Mouse (Mus musculus): ENCODE measurements around the gene Cnnm2. TPM values are rescaled to one million over a fixed set of nuclear protein-coding genes. Genes with fewer than 3 reads are reported as not detected.

The Cnnm2 gene
- polyA plus RNA-seq, 2 experiments: 4.8 to 6.7 TPM

- Histone ChIP-seq H3K4me3 (replicated peaks; ENCODE audit: low read length) (no peak overlapping the region), H3K9me3 (ENCODE audit: control insufficient read depth, low read length) (no peaks in the 10 kb centered on the region), H3K9ac (ENCODE audit: low read depth, low read length, severe bottlenecking) (no peak overlapping the region), H3K27ac (replicated peaks; ENCODE audit: low read depth, low read length) (no peak overlapping the region), H3K4me1 (ENCODE audit: control insufficient read depth, insufficient read depth, low read length) (peaks cover 5% of the 10 kb centered on the region; the same call in 1 of the 2 replicates), H3K4me2 (replicated peaks; ENCODE audit: low read depth, low read length, severe bottlenecking) (no peak overlapping the region), H3K36me3 (ENCODE audit: control insufficient read depth, insufficient read depth, low read length) (no peaks in the 10 kb centered on the region), H3K27me3 (ENCODE audit: control insufficient read depth, insufficient read depth, low read length) (no peaks in the 10 kb centered on the region)
- no peak for TF ChIP-seq POLR2A (IDR thresholded peaks at IDR 0.05; ENCODE audit: borderline replicate concordance, extremely low read depth, insufficient read depth, insufficient read length)
- WGBS: 87% methylated on average over 3 of the region's 3 CpGs
- DNase-seq (ENCODE audit: low spot score) (no peak), ATAC-seq (ENCODE audit: low FRiP score, low read depth) (no peak)
Observed at GRCm38 (mm10) chr19:46911492-46911891, 150.1 kb downstream of the Cnnm2 start.

GRCm38 (mm10) chr19:46913626-46914025, 152.2 kb downstream of the Cnnm2 start:
- DNase-seq (ENCODE audit: low spot score) (no peak), ATAC-seq (ENCODE audit: low FRiP score, low read depth) (no peak)
- H3K9me3 ChIP-seq (ENCODE audit: control insufficient read depth, low read length): no peaks in the 10 kb centered on the region
- H3K27me3 ChIP-seq (ENCODE audit: control insufficient read depth, insufficient read depth, low read length): no peaks in the 10 kb centered on the region
- 91% methylated on average over 11 of the region's 11 CpGs for WGBS
- H3K4me1 ChIP-seq (ENCODE audit: control insufficient read depth, insufficient read depth, low read length): peaks cover 5% of the 10 kb centered on the region; the same call in 1 of the 2 replicates
- no peak overlapping the region for H3K27ac ChIP-seq (replicated peaks; ENCODE audit: low read depth, low read length)
- no peak for TF ChIP-seq POLR2A (IDR thresholded peaks at IDR 0.05; ENCODE audit: borderline replicate concordance, extremely low read depth, insufficient read depth, insufficient read length)
- H3K9ac ChIP-seq (ENCODE audit: low read depth, low read length, severe bottlenecking): no peak overlapping the region
- H3K36me3 ChIP-seq (ENCODE audit: control insufficient read depth, insufficient read depth, low read length): no peaks in the 10 kb centered on the region
- no peak overlapping the region for H3K4me2 ChIP-seq (replicated peaks; ENCODE audit: low read depth, low read length, severe bottlenecking)
- H3K4me3 ChIP-seq (replicated peaks; ENCODE audit: low read length): no peak overlapping the region

GRCm38 (mm10) chr19:46915406-46916080, 154.1 kb downstream of the Cnnm2 start:
- H3K4me1 ChIP-seq (ENCODE audit: control insufficient read depth, insufficient read depth, low read length): no peaks in the 10 kb centered on the region
- no peaks in the 10 kb centered on the region for H3K27me3 ChIP-seq (ENCODE audit: control insufficient read depth, insufficient read depth, low read length)
- H3K9ac ChIP-seq (ENCODE audit: low read depth, low read length, severe bottlenecking): no peak overlapping the region
- H3K4me3 ChIP-seq (replicated peaks; ENCODE audit: low read length): no peak overlapping the region
- DNase-seq (ENCODE audit: low spot score) (no peak), ATAC-seq (ENCODE audit: low FRiP score, low read depth) (no peak)
- 65% methylated on average over 9 of the region's 9 CpGs for WGBS
- no peak overlapping the region for H3K4me2 ChIP-seq (replicated peaks; ENCODE audit: low read depth, low read length, severe bottlenecking)
- H3K9me3 ChIP-seq (ENCODE audit: control insufficient read depth, low read length): no peaks in the 10 kb centered on the region
- no peak overlapping the region for H3K27ac ChIP-seq (replicated peaks; ENCODE audit: low read depth, low read length)
- H3K36me3 ChIP-seq (ENCODE audit: control insufficient read depth, insufficient read depth, low read length): no peaks in the 10 kb centered on the region
- no peak for TF ChIP-seq POLR2A (IDR thresholded peaks at IDR 0.05; ENCODE audit: borderline replicate concordance, extremely low read depth, insufficient read depth, insufficient read length)

GRCm38 (mm10) chr19:46920571-46920970, 159.2 kb downstream of the Cnnm2 start:
- H3K27me3 ChIP-seq (ENCODE audit: control insufficient read depth, insufficient read depth, low read length): no peaks in the 10 kb centered on the region
- no peak overlapping the region for H3K27ac ChIP-seq (replicated peaks; ENCODE audit: low read depth, low read length)
- DNase-seq (ENCODE audit: low spot score): no peak
- WGBS: 79% methylated on average over 6 of the region's 6 CpGs
- H3K4me2 ChIP-seq (replicated peaks; ENCODE audit: low read depth, low read length, severe bottlenecking): no peak overlapping the region
- H3K9ac ChIP-seq (ENCODE audit: low read depth, low read length, severe bottlenecking): no peak overlapping the region
- H3K9me3 ChIP-seq (ENCODE audit: control insufficient read depth, low read length): no peaks in the 10 kb centered on the region
- no peak for ATAC-seq (ENCODE audit: low FRiP score, low read depth)
- no peak for TF ChIP-seq POLR2A (IDR thresholded peaks at IDR 0.05; ENCODE audit: borderline replicate concordance, extremely low read depth, insufficient read depth, insufficient read length)
- peaks cover 3% of the 10 kb centered on the region for H3K36me3 ChIP-seq (ENCODE audit: control insufficient read depth, insufficient read depth, low read length)
- no peaks in the 10 kb centered on the region for H3K4me1 ChIP-seq (ENCODE audit: control insufficient read depth, insufficient read depth, low read length)
- no peak overlapping the region for H3K4me3 ChIP-seq (replicated peaks; ENCODE audit: low read length)

- 67% methylated on average over 4 of the region's 4 CpGs for WGBS
- H3K27me3 ChIP-seq (ENCODE audit: control insufficient read depth, insufficient read depth, low read length): no peaks in the 10 kb centered on the region
Observed at GRCm38 (mm10) chr19:46926357-46926756, 165.0 kb downstream of the Cnnm2 start.

More at GRCm38 (mm10) chr19:46926357-46926756, 165.0 kb downstream of the Cnnm2 start:
- H3K9me3 ChIP-seq (ENCODE audit: control insufficient read depth, low read length): no peaks in the 10 kb centered on the region
- H3K4me2 ChIP-seq (replicated peaks; ENCODE audit: low read depth, low read length, severe bottlenecking): no peak overlapping the region
- no peak for DNase-seq (ENCODE audit: low spot score)
- no peak overlapping the region for H3K4me3 ChIP-seq (replicated peaks; ENCODE audit: low read length)
- no peak overlapping the region for H3K9ac ChIP-seq (ENCODE audit: low read depth, low read length, severe bottlenecking)
- TF ChIP-seq POLR2A (IDR thresholded peaks at IDR 0.05; ENCODE audit: borderline replicate concordance, extremely low read depth, insufficient read depth, insufficient read length): no peak
- H3K27ac ChIP-seq (replicated peaks; ENCODE audit: low read depth, low read length): no peak overlapping the region
- ATAC-seq (ENCODE audit: low FRiP score, low read depth): no peak
- no peaks in the 10 kb centered on the region; the same call in 1 of the 2 replicates for H3K36me3 ChIP-seq (ENCODE audit: control insufficient read depth, insufficient read depth, low read length)
- H3K4me1 ChIP-seq (ENCODE audit: control insufficient read depth, insufficient read depth, low read length): peaks cover 5% of the 10 kb centered on the region; the same call in 1 of the 2 replicates
